Mouse (Mus musculus) MEL (cell line): ENCODE measurements around the gene Igf2bp1. TPM values are rescaled to one million over a fixed set of nuclear protein-coding genes. Genes with fewer than 3 reads are reported as not detected.

ENCODE experiments used
- DNase-seq: peaks from one replicate; pipeline ENCODE4 v3.0.0; 2011; ENCODE audit warnings: low read depth, low spot score
- H3K27ac ChIP-seq: 2 replicates; pipeline ENCODE4 v1.5.1; 2012; ENCODE audit warnings: low read depth, mild to moderate bottlenecking, control low read depth, low read length, moderate library complexity; ENCODE audit not compliant: control insufficient read depth
- H3K27me3 ChIP-seq, 2 experiments: fragments of 150-350 bp in 1 of 2; sonication (generic) in 1 of 2; 2 replicates each; pipeline ENCODE4 v1.6.1; 2012; ENCODE audit warnings: low read length in 2 of 2, mild to moderate bottlenecking in 2 of 2, improper control_type of control experiment in 1 of 2, moderate library complexity in 1 of 2; ENCODE audit not compliant: insufficient read depth in 2 of 2, control insufficient read depth in 1 of 2
- H3K36me3 ChIP-seq, 2 experiments: 2 replicates each; pipeline ENCODE4 v1.6.1; 2012 to 2014; ENCODE audit warnings: low read length in 2 of 2, improper control_type of control experiment in 1 of 2, inconsistent platforms in 1 of 2, mild to moderate bottlenecking in 1 of 2; ENCODE audit not compliant: insufficient read depth in 2 of 2, control insufficient read depth in 1 of 2
- H3K4me1 ChIP-seq, 2 experiments: fragments of 150-350 bp in 1 of 2; sonication (generic) in 1 of 2; 2 replicates each; pipeline ENCODE4 v1.6.1; 2012; ENCODE audit warnings: low read length in 2 of 2, improper control_type of control experiment in 1 of 2, mild to moderate bottlenecking in 1 of 2; ENCODE audit not compliant: insufficient read depth in 2 of 2, control insufficient read depth in 1 of 2
- H3K4me3 ChIP-seq, 2 experiments: fragments of 150-350 bp in 1 of 2; sonication (generic) in 1 of 2; 2 replicates each; pipeline ENCODE4 v1.5.1; 2012; ENCODE audit warnings: low read depth in 2 of 2, low read length in 2 of 2, mild to moderate bottlenecking in 2 of 2, moderate library complexity in 2 of 2, control low read depth in 1 of 2, improper control_type of control experiment in 1 of 2; ENCODE audit not compliant: control insufficient read depth in 1 of 2, insufficient read depth in 1 of 2
- H3K79me2 ChIP-seq: 2 replicates; pipeline ENCODE4 v1.6.1; 2012; ENCODE audit warnings: mild to moderate bottlenecking, low read length, moderate library complexity; ENCODE audit not compliant: control insufficient read depth, poor library complexity, insufficient read depth
- H3K9ac ChIP-seq: 2 replicates; pipeline ENCODE4 v1.6.1; 2012; ENCODE audit warnings: low read depth, mild to moderate bottlenecking, control low read depth, low read length, moderate library complexity; ENCODE audit not compliant: control insufficient read depth, poor library complexity, severe bottlenecking
- H3K9me3 ChIP-seq: fragments of 150-350 bp; sonication (generic); replicated peaks from 2 replicates; pipeline ENCODE4 v1.6.1; 2012; ENCODE audit warnings: mild to moderate bottlenecking, low read length, improper control_type of control experiment, moderate library complexity; ENCODE audit not compliant: insufficient read depth
- CHD1 ChIP-seq: IDR thresholded peaks from 2 replicates; pipeline ENCODE4 v1.6.1; 2012; ENCODE audit warnings: low read depth, mild to moderate bottlenecking, inconsistent platforms, low read length, improper control_type of control experiment
- CHD2 ChIP-seq: IDR thresholded peaks from 2 replicates; pipeline ENCODE4 v1.6.1; 2011; ENCODE audit warnings: low read length, improper control_type of control experiment
- CTCF ChIP-seq, 3 experiments: IDR thresholded peaks in 2 of 3; conservative IDR thresholded peaks in 1 of 3; 2 replicates each; pipeline ENCODE4 v1.5.1; 2011 to 2012; ENCODE audit warnings: low read length in 3 of 3, low read depth in 2 of 3, mild to moderate bottlenecking in 2 of 3, improper control_type of control experiment in 1 of 3, inconsistent platforms in 1 of 3, mixed read lengths in 1 of 3, moderate library complexity in 1 of 3; ENCODE audit not compliant: control insufficient read depth in 1 of 3, insufficient read depth in 1 of 3, poor library complexity in 1 of 3, severe bottlenecking in 1 of 3
- E2F4 ChIP-seq: IDR thresholded peaks from 2 replicates; pipeline ENCODE4 v1.6.1; 2011; ENCODE audit warnings: low read depth, low read length, improper control_type of control experiment, borderline replicate concordance
- ELF1 ChIP-seq: IDR thresholded peaks from 2 replicates; pipeline ENCODE4 v1.6.1; 2014; ENCODE audit warnings: low read depth, mild to moderate bottlenecking, inconsistent platforms, low read length, improper control_type of control experiment, moderate library complexity
- EP300 ChIP-seq, 2 experiments: IDR thresholded peaks; 2 replicates each; pipeline ENCODE4 v1.6.1; 2011; ENCODE audit warnings: improper control_type of control experiment in 2 of 2, low read length in 2 of 2, low read depth in 1 of 2, mild to moderate bottlenecking in 1 of 2
- GATA1 ChIP-seq: IDR thresholded peaks from 2 replicates; pipeline ENCODE4 v1.6.1; 2011; ENCODE audit warnings: low read depth, low read length, improper control_type of control experiment
- HCFC1 ChIP-seq: IDR thresholded peaks from 2 replicates; pipeline ENCODE4 v1.6.1; 2012; ENCODE audit warnings: low read depth, mild to moderate bottlenecking, inconsistent platforms, low read length, improper control_type of control experiment, moderate library complexity
- MAX ChIP-seq: IDR thresholded peaks from 2 replicates; pipeline ENCODE4 v1.6.1; 2011; ENCODE audit warnings: low read length, improper control_type of control experiment
- MAZ ChIP-seq: IDR thresholded peaks from 2 replicates; pipeline ENCODE4 v1.6.1; 2012; ENCODE audit warnings: low read depth, mild to moderate bottlenecking, inconsistent platforms, low read length, improper control_type of control experiment
- MEF2A ChIP-seq: IDR thresholded peaks from 2 replicates; pipeline ENCODE4 v1.6.1; 2014; ENCODE audit warnings: low read depth, mild to moderate bottlenecking, inconsistent platforms, low read length, improper control_type of control experiment; ENCODE audit not compliant: poor library complexity, insufficient replicate concordance, severe bottlenecking; ENCODE audit errors: extremely low read depth
- MYB ChIP-seq: IDR thresholded peaks from 2 replicates; pipeline ENCODE4 v1.6.1; 2011; ENCODE audit warnings: mild to moderate bottlenecking, low read depth, low read length, improper control_type of control experiment
- MYC ChIP-seq: IDR thresholded peaks from 2 replicates; pipeline ENCODE4 v1.6.1; 2011; ENCODE audit warnings: low read depth, mild to moderate bottlenecking, low read length, improper control_type of control experiment, moderate library complexity
- NELFE ChIP-seq: IDR thresholded peaks from 2 replicates; pipeline ENCODE4 v1.6.1; 2011; ENCODE audit warnings: low read depth, low read length, improper control_type of control experiment
- POLR2A ChIP-seq, 2 experiments: IDR thresholded peaks; 2 replicates each; pipeline ENCODE4 v1.6.1; 2011 to 2012; ENCODE audit warnings: low read length in 2 of 2, mild to moderate bottlenecking in 2 of 2, control low read depth in 1 of 2, improper control_type of control experiment in 1 of 2, low read depth in 1 of 2, moderate library complexity in 1 of 2; ENCODE audit not compliant: control insufficient read depth in 1 of 2, insufficient read depth in 1 of 2, poor library complexity in 1 of 2
- RAD21 ChIP-seq: IDR thresholded peaks from 2 replicates; pipeline ENCODE4 v1.6.1; 2011; ENCODE audit warnings: mild to moderate bottlenecking, low read depth, low read length, improper control_type of control experiment
- SIN3A ChIP-seq: IDR thresholded peaks from 2 replicates; pipeline ENCODE4 v1.6.1; 2012; ENCODE audit warnings: low read length, improper control_type of control experiment, inconsistent platforms
- SMC3 ChIP-seq: IDR thresholded peaks from 2 replicates; pipeline ENCODE4 v1.6.1; 2011; ENCODE audit warnings: low read depth, low read length, improper control_type of control experiment
- TAL1 ChIP-seq: IDR thresholded peaks from 2 replicates; pipeline ENCODE4 v1.6.1; 2012; ENCODE audit warnings: mild to moderate bottlenecking, inconsistent platforms, low read length, moderate library complexity, mixed read lengths
- TBP ChIP-seq: IDR thresholded peaks from 2 replicates; pipeline ENCODE4 v1.8.0; 2011; ENCODE audit warnings: low read depth, low read length, improper control_type of control experiment
- TCF12 ChIP-seq: IDR thresholded peaks from 2 replicates; pipeline ENCODE4 v1.6.1; 2014; ENCODE audit warnings: low read depth, mild to moderate bottlenecking, inconsistent platforms, low read length, improper control_type of control experiment, moderate library complexity
- USF1 ChIP-seq: IDR thresholded peaks from 2 replicates; pipeline ENCODE4 v1.6.1; 2014; ENCODE audit warnings: low read depth, mild to moderate bottlenecking, inconsistent platforms, low read length, improper control_type of control experiment, moderate library complexity
- USF2 ChIP-seq, 2 experiments: IDR thresholded peaks; 2 replicates each; pipeline ENCODE4 v1.6.1; 2011 to 2012; ENCODE audit warnings: improper control_type of control experiment in 2 of 2, low read length in 2 of 2, borderline replicate concordance in 1 of 2, inconsistent platforms in 1 of 2, low read depth in 1 of 2, mild to moderate bottlenecking in 1 of 2; ENCODE audit not compliant: insufficient read depth in 1 of 2
- ZC3H11A ChIP-seq: IDR thresholded peaks from 2 replicates; pipeline ENCODE4 v1.6.1; 2012; ENCODE audit warnings: low read depth, mild to moderate bottlenecking, inconsistent platforms, low read length, improper control_type of control experiment
- ZMIZ1 ChIP-seq: IDR thresholded peaks from 2 replicates; pipeline ENCODE4 v1.6.1; 2012; ENCODE audit warnings: low read depth, mild to moderate bottlenecking, inconsistent platforms, low read length, improper control_type of control experiment, moderate library complexity
- polyA plus RNA-seq, 2 experiments: library from polyadenylated mRNA; stranded (reverse) in 1 of 2; unstranded in 1 of 2; fragments of >175 nt in 1 of 2; fragments of >200 nt in 1 of 2; gene quantifications; 2 replicates each; pipeline versions ENCODE4 v1.2.1 to v1.2.4; 2012; ENCODE audit warnings: low replicate concordance in 2 of 2, low read depth in 1 of 2; ENCODE audit not compliant: insufficient read length in 2 of 2, insufficient read depth in 1 of 2, missing spikeins in 1 of 2
- total RNA-seq: library from RNA; depleted of rRNA; stranded (reverse); fragments of 300-350 nt; gene quantifications from 2 replicates; pipeline ENCODE4 v1.2.3, GENCODE M21; 2012

The Igf2bp1 gene
- total and polyA plus RNA-seq, 3 experiments: 0.15 TPM; not detected in 2

DNA sequence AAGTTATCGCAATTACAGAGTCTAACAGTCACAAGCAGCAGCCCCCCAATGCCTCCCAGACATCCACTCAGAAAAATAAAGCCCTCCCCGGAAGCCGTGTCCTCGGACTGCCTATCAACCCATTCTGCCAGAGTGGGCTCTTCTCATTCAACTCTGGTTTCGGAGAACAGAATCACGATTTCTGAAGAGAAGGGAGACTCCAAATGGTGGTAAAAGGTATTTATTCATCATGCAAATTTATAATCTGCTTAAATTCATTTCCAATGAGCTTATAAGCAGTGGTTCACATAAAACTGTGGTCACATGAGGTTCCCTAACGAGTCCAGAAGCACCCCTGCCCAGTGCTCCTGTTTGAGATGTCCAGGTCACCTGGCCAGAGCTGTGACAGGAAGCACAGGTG lies 48.3 kb downstream of the Igf2bp1 start:
- TF ChIP-seq TCF12 (no peak), RAD21 (peak; percentile 9), MYC (no peak), SMC3 (0 out of 2 replicates have a peak, but pooled peaks have one; percentile 6), MAZ (no peak), TBP (no peak), CHD2 (no peak), GATA1 (no peak), EP300 (IDR thresholded peaks at IDR 0.05; ENCODE audit: low read depth in 1 of 2, low read length in 2 of 2) (no peak), CTCF (IDR thresholded peaks at IDR 0.05 in 2 of 3, conservative IDR thresholded peaks at IDR 0.05 in 1 of 3; ENCODE audit: control insufficient read depth in 1 of 3, insufficient read depth in 1 of 3, low read depth in 2 of 3, low read length in 3 of 3, poor library complexity in 1 of 3, severe bottlenecking in 1 of 3) (peak in 1 of 3 experiments; percentile 4; a peak in 1 of 6 replicates), NELFE (no peak), ELF1 (no peak), ZC3H11A (no peak)
- H3K36me3 ChIP-seq: no peaks in the 10 kb centered on the region
- no peak overlapping the region for H3K27ac ChIP-seq

DNA sequence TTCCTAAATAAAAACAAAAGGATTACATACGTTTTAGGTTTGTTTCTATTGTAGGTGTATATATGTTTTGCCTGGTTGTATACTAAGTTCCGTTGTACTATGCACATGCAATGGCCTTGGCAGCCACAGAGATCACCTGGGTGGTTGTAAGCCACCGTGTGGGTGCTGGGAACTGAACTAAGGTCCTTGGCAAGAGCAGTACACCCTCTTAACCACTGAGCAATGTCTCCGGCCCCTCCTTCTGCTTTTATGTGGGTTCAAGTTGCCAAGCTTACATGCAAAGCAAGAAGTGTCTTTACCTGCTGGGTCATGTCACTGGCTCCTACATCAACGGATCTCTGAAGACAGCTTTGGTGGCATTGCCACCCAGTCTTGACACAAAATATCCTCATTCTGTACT lies 52.4 kb downstream of the Igf2bp1 start:
- Histone ChIP-seq H3K9me3 (no peaks in the 10 kb centered on the region), H3K9ac (no peak overlapping the region), H3K27ac (no peak overlapping the region), H3K4me3 (no peak overlapping the region), H3K4me1 (no peaks in the 10 kb centered on the region), H3K79me2 (no peaks in the 10 kb centered on the region), H3K36me3 (no peaks in the 10 kb centered on the region), H3K27me3 (peaks cover 6 to 17% of the 10 kb centered on the region in 2 experiments)
- DNase-seq: no peak
- TF ChIP-seq SIN3A (no peak), GATA1 (no peak), CHD1 (no peak), MYB (no peak), TAL1 (no peak), ZMIZ1 (no peak), MEF2A (no peak), HCFC1 (no peak), USF1 (no peak), USF2 (IDR thresholded peaks at IDR 0.05; ENCODE audit: borderline replicate concordance in 1 of 2, insufficient read depth in 1 of 2, low read depth in 1 of 2, low read length in 2 of 2) (no peak), SMC3 (no peak), ELF1 (no peak), E2F4 (no peak), MAX (no peak), CTCF (IDR thresholded peaks at IDR 0.05 in 2 of 3, conservative IDR thresholded peaks at IDR 0.05 in 1 of 3; ENCODE audit: control insufficient read depth in 1 of 3, insufficient read depth in 1 of 3, low read depth in 2 of 3, low read length in 3 of 3, poor library complexity in 1 of 3, severe bottlenecking in 1 of 3) (no peak), CHD2 (no peak), POLR2A (IDR thresholded peaks at IDR 0.05; ENCODE audit: control insufficient read depth in 1 of 2, insufficient read depth in 1 of 2, low read depth in 1 of 2, low read length in 2 of 2, poor library complexity in 1 of 2) (no peak), NELFE (no peak)

More for the DNA sequence above, 48.3 kb downstream of the Igf2bp1 start:
- H3K4me1 ChIP-seq: no peaks in the 10 kb centered on the region
- no peaks in the 10 kb centered on the region for H3K9me3 ChIP-seq
- no peak overlapping the region for H3K9ac ChIP-seq
- no peak overlapping the region for H3K4me3 ChIP-seq
- no peaks in the 10 kb centered on the region for H3K79me2 ChIP-seq
- no peak for DNase-seq
- H3K27me3 ChIP-seq: peaks cover 17 to 23% of the 10 kb centered on the region in 2 experiments
